Mouse (Mus musculus): ENCODE measurements around the gene Gm3285. TPM values are rescaled to one million over a fixed set of nuclear protein-coding genes. Genes with fewer than 3 reads are reported as not detected.

Gm3285 gene
- not detected in 2 replicates for polyA plus RNA-seq (2014; fragmentation: Nextera tagmentation; extraction: Ambion mirVana)

DNA sequence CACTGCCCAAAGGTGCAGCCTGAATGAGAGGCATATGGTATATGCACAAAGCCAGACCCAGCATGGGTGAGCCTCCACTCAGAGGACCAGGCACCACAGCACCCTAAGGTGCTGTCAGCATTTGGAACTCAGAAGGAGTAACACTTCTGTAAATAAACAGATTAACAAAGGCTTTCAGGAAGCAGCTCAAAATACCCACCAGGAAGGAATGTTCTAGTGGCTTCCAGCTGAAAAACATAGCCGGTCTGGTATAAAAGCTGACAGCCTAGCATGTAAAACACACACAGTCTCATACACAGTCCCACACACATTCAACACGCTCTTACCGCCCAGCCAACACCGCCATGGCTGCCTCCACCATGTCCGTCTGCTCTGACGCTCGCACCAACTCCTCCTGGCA is at the start of gene Gm3285:
TSS of gene Gm3285 (plus strand) at position 301 of the 400 bp plus-strand sequence.
- H3K4me1 ChIP-seq (replicated peaks; ENCODE audit: control insufficient read depth, insufficient read depth, low read length): no peaks in the 10 kb centered on the region
- no peak for DNase-seq (ENCODE audit: low spot score)
- no peak within 1 kb of the TSS for H3K4me3 ChIP-seq (ENCODE audit: low read depth, low read length)
- 44% methylated on average over 7 of the region's 7 CpGs for WGBS
- no peaks in the 10 kb centered on the region for H3K36me3 ChIP-seq (ENCODE audit: control insufficient read depth, insufficient read depth, low read length)
- H3K9me3 ChIP-seq (ENCODE audit: control insufficient read depth, low read length): no peaks in the 10 kb centered on the region
- no peak within 1 kb of the TSS for H3K9ac ChIP-seq (ENCODE audit: low read length)
- no peak within 1 kb of the TSS for H3K27ac ChIP-seq (ENCODE audit: low read depth)
- no peak for ATAC-seq (replicated peaks; ENCODE audit: low FRiP score, low TSS enrichment, low read depth)
- H3K27me3 ChIP-seq (replicated peaks; ENCODE audit: control insufficient read depth, insufficient read depth, low read length): no peaks in the 10 kb centered on the region
- no peak within 1 kb of the TSS for H3K4me2 ChIP-seq (ENCODE audit: low read length)

- Histone ChIP-seq H3K36me3 (ENCODE audit: control insufficient read depth, insufficient read depth, low read length) (no peaks in the 10 kb centered on the region), H3K4me3 (ENCODE audit: low read depth, low read length) (no peak within 1 kb of the TSS), H3K4me2 (ENCODE audit: low read length) (no peak within 1 kb of the TSS), H3K9me3 (ENCODE audit: control insufficient read depth, low read length) (0 out of 2 replicates have a peak, but pooled peaks cover 6% of the 10 kb centered on the region), H3K27me3 (replicated peaks; ENCODE audit: control insufficient read depth, insufficient read depth, low read length) (no peaks in the 10 kb centered on the region), H3K27ac (ENCODE audit: low read depth) (no peak within 1 kb of the TSS), H3K9ac (ENCODE audit: low read length) (no peak within 1 kb of the TSS), H3K4me1 (replicated peaks; ENCODE audit: control insufficient read depth, insufficient read depth, low read length) (no peaks in the 10 kb centered on the region)
- WGBS: 44% methylated on average over 4 of the region's 4 CpGs
- ATAC-seq (replicated peaks; ENCODE audit: low FRiP score, low TSS enrichment, low read depth) (no peak), DNase-seq (ENCODE audit: low spot score) (no peak)
These were observed 47.4 kb upstream of the Gm3285 start, which contains the start of gene Gm2696 for GRCm38 (mm10) chr10:77814382-77814781. Gm2696 (plus strand) TSS chr10:77814682.

- Histone ChIP-seq H3K4me2 (ENCODE audit: low read length) (no peak overlapping the region), H3K4me3 (ENCODE audit: low read depth, low read length) (no peak overlapping the region), H3K9me3 (ENCODE audit: control insufficient read depth, low read length) (no peaks in the 10 kb centered on the region), H3K36me3 (ENCODE audit: control insufficient read depth, insufficient read depth, low read length) (no peaks in the 10 kb centered on the region), H3K27me3 (replicated peaks; ENCODE audit: control insufficient read depth, insufficient read depth, low read length) (no peaks in the 10 kb centered on the region), H3K4me1 (replicated peaks; ENCODE audit: control insufficient read depth, insufficient read depth, low read length) (no peaks in the 10 kb centered on the region), H3K27ac (ENCODE audit: low read depth) (no peak overlapping the region), H3K9ac (ENCODE audit: low read length) (no peak overlapping the region)
- peak; percentile 59 for DNase-seq (ENCODE audit: low spot score)
- no peak for ATAC-seq (replicated peaks; ENCODE audit: low FRiP score, low TSS enrichment, low read depth)
- WGBS: 30% methylated on average over 5 of the region's 5 CpGs
These were observed 46.3 kb upstream of the Gm3285 start for GRCm38 (mm10) chr10:77815514-77815913.

DNA sequence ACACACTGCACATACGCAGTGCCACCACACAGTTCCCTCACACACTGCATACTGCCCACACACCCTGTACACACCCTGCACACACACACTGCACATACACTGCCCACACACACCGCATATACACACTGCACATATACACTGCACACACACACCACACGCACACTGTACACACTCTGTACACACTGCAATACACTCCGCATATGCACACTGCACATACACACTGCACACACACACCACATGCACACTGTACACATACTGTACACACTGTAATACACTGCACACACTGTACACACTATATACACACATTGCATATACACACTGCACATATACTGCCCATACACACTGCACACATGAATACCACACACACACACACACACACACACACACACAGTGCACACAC is 43.3 kb upstream of the Gm3285 start:
- H3K4me3 ChIP-seq (ENCODE audit: low read depth, low read length): no peak overlapping the region
- 96% methylated on average over 4 of the region's 4 CpGs for WGBS
- H3K27me3 ChIP-seq (replicated peaks; ENCODE audit: control insufficient read depth, insufficient read depth, low read length): no peaks in the 10 kb centered on the region
- H3K9ac ChIP-seq (ENCODE audit: low read length): no peak overlapping the region
- H3K27ac ChIP-seq (ENCODE audit: low read depth): no peak overlapping the region
- H3K4me1 ChIP-seq (replicated peaks; ENCODE audit: control insufficient read depth, insufficient read depth, low read length): no peaks in the 10 kb centered on the region
- ATAC-seq (replicated peaks; ENCODE audit: low FRiP score, low TSS enrichment, low read depth) (no peak), DNase-seq (ENCODE audit: low spot score) (no peak)
- H3K4me2 ChIP-seq (ENCODE audit: low read length): no peak overlapping the region
- H3K9me3 ChIP-seq (ENCODE audit: control insufficient read depth, low read length): no peaks in the 10 kb centered on the region
- H3K36me3 ChIP-seq (ENCODE audit: control insufficient read depth, insufficient read depth, low read length): no peaks in the 10 kb centered on the region

GRCm38 (mm10) chr10:77819203-77819602 is 42.6 kb upstream of the Gm3285 start:
- no peak for ATAC-seq (replicated peaks; ENCODE audit: low FRiP score, low TSS enrichment, low read depth)
- Histone ChIP-seq H3K9me3 (ENCODE audit: control insufficient read depth, low read length) (0 out of 2 replicates have a peak, but pooled peaks cover 5% of the 10 kb centered on the region), H3K4me3 (ENCODE audit: low read depth, low read length) (no peak overlapping the region), H3K27ac (ENCODE audit: low read depth) (no peak overlapping the region), H3K27me3 (replicated peaks; ENCODE audit: control insufficient read depth, insufficient read depth, low read length) (no peaks in the 10 kb centered on the region), H3K4me2 (ENCODE audit: low read length) (no peak overlapping the region), H3K4me1 (replicated peaks; ENCODE audit: control insufficient read depth, insufficient read depth, low read length) (no peaks in the 10 kb centered on the region), H3K9ac (ENCODE audit: low read length) (no peak overlapping the region), H3K36me3 (ENCODE audit: control insufficient read depth, insufficient read depth, low read length) (no peaks in the 10 kb centered on the region)
- WGBS: 37% methylated on average over 4 of the region's 4 CpGs
- DNase-seq (ENCODE audit: low spot score): no peak

DNA sequence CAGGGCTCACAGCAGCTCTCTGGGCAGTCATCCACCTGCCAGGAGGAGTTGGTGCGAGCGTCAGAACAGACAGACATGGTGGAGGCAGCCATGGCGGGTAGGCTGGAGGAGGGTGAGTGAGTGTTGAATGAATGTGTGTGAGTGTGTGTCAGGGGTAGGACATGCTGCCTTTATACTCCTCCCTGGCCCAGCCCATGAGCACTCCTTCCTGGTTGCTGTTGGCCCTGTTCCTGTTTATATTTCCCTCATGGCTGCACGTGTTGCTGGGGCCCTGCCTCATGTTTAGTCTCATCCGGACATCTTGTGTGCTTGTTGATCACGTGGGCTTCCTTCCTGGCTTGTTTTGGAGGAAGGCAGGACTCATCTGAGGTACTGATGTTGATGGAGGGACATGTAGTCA is 34.8 kb upstream of the Gm3285 start, which contains the start of gene Krtap10-4:
TSS of gene Krtap10-4 (minus strand) at position 145 of the 400 bp plus-strand sequence.
- ATAC-seq (replicated peaks; ENCODE audit: low FRiP score, low TSS enrichment, low read depth): no peak

GRCm38 (mm10) chr10:77835647-77836046 is 26.1 kb upstream of the Gm3285 start, which contains the start of gene Krtap10-10:
Krtap10-10 (plus strand) TSS chr10:77835947.
- H3K36me3 ChIP-seq (ENCODE audit: control insufficient read depth, insufficient read depth, low read length): no peaks in the 10 kb centered on the region
- H3K9ac ChIP-seq (ENCODE audit: low read length): no peak within 1 kb of the TSS
- no peak within 1 kb of the TSS for H3K4me2 ChIP-seq (ENCODE audit: low read length)
- H3K27me3 ChIP-seq (replicated peaks; ENCODE audit: control insufficient read depth, insufficient read depth, low read length): no peaks in the 10 kb centered on the region
- no peaks in the 10 kb centered on the region for H3K4me1 ChIP-seq (replicated peaks; ENCODE audit: control insufficient read depth, insufficient read depth, low read length)
- no peak for DNase-seq (ENCODE audit: low spot score)
- H3K27ac ChIP-seq (ENCODE audit: low read depth): no peak within 1 kb of the TSS
- no peak for ATAC-seq (replicated peaks; ENCODE audit: low FRiP score, low TSS enrichment, low read depth)
- peaks cover 2% of the 10 kb centered on the region; the same call in 1 of the 2 replicates for H3K9me3 ChIP-seq (ENCODE audit: control insufficient read depth, low read length)
- H3K4me3 ChIP-seq (ENCODE audit: low read depth, low read length): no peak within 1 kb of the TSS
- 64% methylated on average over 9 of the region's 9 CpGs for WGBS

More for the DNA sequence above, 34.8 kb upstream of the Gm3285 start, which contains the start of gene Krtap10-4:
- no peaks in the 10 kb centered on the region for H3K36me3 ChIP-seq (ENCODE audit: control insufficient read depth, insufficient read depth, low read length)
- H3K27ac ChIP-seq (ENCODE audit: low read depth): no peak within 1 kb of the TSS
- no peak within 1 kb of the TSS for H3K9ac ChIP-seq (ENCODE audit: low read length)
- H3K27me3 ChIP-seq (replicated peaks; ENCODE audit: control insufficient read depth, insufficient read depth, low read length): no peaks in the 10 kb centered on the region
- H3K4me1 ChIP-seq (replicated peaks; ENCODE audit: control insufficient read depth, insufficient read depth, low read length): no peaks in the 10 kb centered on the region
- 62% methylated on average over 6 of the region's 6 CpGs for WGBS
- no peak for DNase-seq (ENCODE audit: low spot score)
- H3K4me3 ChIP-seq (ENCODE audit: low read depth, low read length): no peak within 1 kb of the TSS
- no peak within 1 kb of the TSS for H3K4me2 ChIP-seq (ENCODE audit: low read length)
- H3K9me3 ChIP-seq (ENCODE audit: control insufficient read depth, low read length): 0 out of 2 replicates have a peak, but pooled peaks cover 5% of the 10 kb centered on the region

DNA sequence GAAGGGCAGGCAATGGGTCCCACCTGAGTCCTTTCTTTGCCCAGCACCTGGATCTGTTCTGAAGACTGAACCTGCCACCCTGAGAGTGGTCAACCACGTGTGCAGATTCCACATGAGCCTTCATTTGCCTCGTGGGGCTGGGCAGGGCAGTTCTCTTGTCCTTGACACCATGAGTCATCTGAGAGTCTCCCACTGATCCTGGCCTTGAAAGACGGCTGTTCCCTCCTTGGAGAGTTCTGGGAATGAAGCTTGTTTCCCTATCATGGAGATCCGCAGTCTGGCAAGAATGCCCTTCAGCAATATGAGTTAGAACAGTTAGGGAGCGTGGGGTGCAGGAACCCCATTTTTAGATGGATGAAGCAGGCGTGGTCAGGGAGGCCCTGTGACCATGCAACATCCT is 22.8 kb upstream of the Gm3285 start:
- H3K36me3 ChIP-seq (ENCODE audit: control insufficient read depth, insufficient read depth, low read length): no peaks in the 10 kb centered on the region
- 0 out of 2 replicates have a peak, but pooled peaks cover 3% of the 10 kb centered on the region for H3K9me3 ChIP-seq (ENCODE audit: control insufficient read depth, low read length)
- ATAC-seq (replicated peaks; ENCODE audit: low FRiP score, low TSS enrichment, low read depth) (no peak), DNase-seq (ENCODE audit: low spot score) (no peak)
- H3K4me3 ChIP-seq (ENCODE audit: low read depth, low read length): no peak overlapping the region
- no peak overlapping the region for H3K9ac ChIP-seq (ENCODE audit: low read length)
- 74% methylated on average over 6 of the region's 6 CpGs for WGBS
- H3K4me1 ChIP-seq (replicated peaks; ENCODE audit: control insufficient read depth, insufficient read depth, low read length): no peaks in the 10 kb centered on the region
- no peaks in the 10 kb centered on the region for H3K27me3 ChIP-seq (replicated peaks; ENCODE audit: control insufficient read depth, insufficient read depth, low read length)
- no peak overlapping the region for H3K4me2 ChIP-seq (ENCODE audit: low read length)
- no peak overlapping the region for H3K27ac ChIP-seq (ENCODE audit: low read depth)

DNA sequence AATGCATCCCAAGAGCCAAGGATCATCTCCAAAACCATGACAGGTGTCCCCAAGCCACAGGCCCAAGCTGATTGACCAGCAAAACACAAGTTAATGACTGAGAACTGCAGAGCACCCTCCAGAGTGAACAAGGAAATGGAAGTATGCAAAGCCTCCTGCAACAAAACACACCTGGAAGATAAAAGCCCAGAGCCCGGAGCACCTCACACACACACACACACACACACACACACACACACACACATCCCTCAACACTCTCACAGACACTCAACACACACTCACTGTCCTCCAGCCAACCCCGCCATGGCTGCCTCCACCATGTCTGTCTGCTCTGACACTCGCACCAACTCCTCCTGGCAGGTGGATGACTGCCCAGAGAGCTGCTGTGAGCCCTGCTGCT is 15.3 kb upstream of the Gm3285 start, which contains the start of gene Gm36176:
TSS of gene Gm36176 (plus strand) at position 301 of the 400 bp plus-strand sequence.
- no peak for ATAC-seq (replicated peaks; ENCODE audit: low FRiP score, low TSS enrichment, low read depth)
- Histone ChIP-seq H3K27me3 (replicated peaks; ENCODE audit: control insufficient read depth, insufficient read depth, low read length) (no peaks in the 10 kb centered on the region), H3K27ac (ENCODE audit: low read depth) (no peak within 1 kb of the TSS), H3K4me1 (replicated peaks; ENCODE audit: control insufficient read depth, insufficient read depth, low read length) (no peaks in the 10 kb centered on the region), H3K4me3 (ENCODE audit: low read depth, low read length) (no peak within 1 kb of the TSS), H3K9ac (ENCODE audit: low read length) (no peak within 1 kb of the TSS), H3K9me3 (ENCODE audit: control insufficient read depth, low read length) (0 out of 2 replicates have a peak, but pooled peaks cover 10% of the 10 kb centered on the region), H3K4me2 (ENCODE audit: low read length) (no peak within 1 kb of the TSS), H3K36me3 (ENCODE audit: control insufficient read depth, insufficient read depth, low read length) (no peaks in the 10 kb centered on the region)
- WGBS: 60% methylated on average over 3 of the region's 3 CpGs
- DNase-seq (ENCODE audit: low spot score): no peak
